In genomic region chr11:8623852-8624178, GRCm38 (mm10) we compare ENCODE assay signal across 8 mouse cellular contexts. TPM values are rescaled to one million over a fixed set of nuclear protein-coding genes. Genes with fewer than 3 reads are reported as not detected.
A peak's percentile ranks its signal among the peaks of the same experiment; 100 is the strongest.
DNase-seq lines count a peak whose midpoint lies in the region; ATAC-seq and TF ChIP-seq lines count a peak whose summit lies in the region.

No protein-coding gene starts in this region.

- TF ChIP-seq CTCF in layer of hippocampus, adult 2 months (conservative IDR thresholded peaks at IDR 0.05), result no peak

- H3K27ac ChIP-seq in layer of hippocampus, adult 2 months, result no peak overlapping the region
- H3K27ac ChIP-seq in embryonic facial prominence, embryonic 14.5 days (replicated peaks; ENCODE audit: low read depth, low read length), result peak overlapping the region; percentile 97
- peak overlapping the region; percentile 76 for H3K27ac ChIP-seq in intestine, embryonic 15.5 days
- H3K27ac ChIP-seq in neural tube, embryonic 12.5 days, result no peak overlapping the region

- peak overlapping the region; percentile 74 for H3K4me3 ChIP-seq in layer of hippocampus, adult 2 months
- H3K4me3 ChIP-seq in embryonic facial prominence, embryonic 14.5 days (ENCODE audit: low read depth, low read length), result peak overlapping the region; percentile 86
- peak overlapping the region; percentile 70 for H3K4me3 ChIP-seq in intestine, embryonic 15.5 days (replicated peaks)
- peak overlapping the region; percentile 67 for H3K4me3 ChIP-seq in neural tube, embryonic 12.5 days

- H3K27me3 ChIP-seq in embryonic facial prominence, embryonic 14.5 days (replicated peaks; ENCODE audit: control insufficient read depth, insufficient read depth, low read length), result no peaks in the 10 kb centered on the region
- no peaks in the 10 kb centered on the region for H3K27me3 ChIP-seq in intestine, embryonic 15.5 days (replicated peaks)
- peaks cover 4% of the 10 kb centered on the region; the same call in 1 of the 2 replicates for H3K27me3 ChIP-seq in neural tube, embryonic 12.5 days (replicated peaks)

- no peak for DNase-seq in layer of hippocampus, adult 2 months (ENCODE audit: low spot score in 2 of 2)
- no peak for DNase-seq in layer of hippocampus, postnatal 36 days
- DNase-seq in embryonic facial prominence, embryonic 14.5 days (ENCODE audit: low spot score), result no peak
- DNase-seq in layer of hippocampus, adult 18-20 months (ENCODE audit: low spot score in 2 of 2), result no peak
- DNase-seq in c-Kit-positive CD71-positive TER-119-positive erythroid progenitor cells, embryonic 14.5 days (ENCODE audit: low spot score), result no peak

- ATAC-seq in embryonic facial prominence, embryonic 14.5 days (ENCODE audit: low read depth), result no peak
- no peak for ATAC-seq in intestine, embryonic 15.5 days
- no peak; the same call in 1 of the 2 replicates for ATAC-seq in neural tube, embryonic 12.5 days (ENCODE audit: low FRiP score, low read depth)
- ATAC-seq in CD4-positive, CD25-positive, alpha-beta regulatory T cell, adult 4 months, result no peak

- H3K4me2 ChIP-seq in embryonic facial prominence, embryonic 14.5 days (ENCODE audit: low read depth, low read length), result peak overlapping the region; percentile 97
- H3K4me2 ChIP-seq in intestine, embryonic 15.5 days (replicated peaks), result peak overlapping the region; percentile 100
- H3K4me2 ChIP-seq in neural tube, embryonic 12.5 days (replicated peaks), result peak overlapping the region; percentile 98

- H3K36me3 ChIP-seq in embryonic facial prominence, embryonic 14.5 days (ENCODE audit: control insufficient read depth, insufficient read depth, low read length), result no peaks in the 10 kb centered on the region
- no peaks in the 10 kb centered on the region; the same call in 1 of the 2 replicates for H3K36me3 ChIP-seq in intestine, embryonic 15.5 days
- H3K36me3 ChIP-seq in neural tube, embryonic 12.5 days, result no peaks in the 10 kb centered on the region

- WGBS in embryonic facial prominence, embryonic 14.5 days, result under 1% methylated on average over 20 of the region's 20 CpGs
- WGBS in intestine, embryonic 15.5 days, result 3% methylated on average over 20 of the region's 20 CpGs
- WGBS in neural tube, embryonic 12.5 days, result 5% methylated on average over 20 of the region's 20 CpGs

- H3K9ac ChIP-seq in embryonic facial prominence, embryonic 14.5 days (ENCODE audit: low read depth, low read length), result peak overlapping the region; percentile 95
- H3K9ac ChIP-seq in intestine, embryonic 15.5 days, result peak overlapping the region; percentile 75
- peak overlapping the region; percentile 67 for H3K9ac ChIP-seq in neural tube, embryonic 12.5 days

- peaks cover 32% of the 10 kb centered on the region for H3K4me1 ChIP-seq in embryonic facial prominence, embryonic 14.5 days (ENCODE audit: control insufficient read depth, insufficient read depth, low read length)
- H3K4me1 ChIP-seq in intestine, embryonic 15.5 days (replicated peaks), result peaks cover 34% of the 10 kb centered on the region
- peaks cover 20% of the 10 kb centered on the region for H3K4me1 ChIP-seq in neural tube, embryonic 12.5 days

- H3K9me3 ChIP-seq in embryonic facial prominence, embryonic 14.5 days (ENCODE audit: control insufficient read depth, low read length), result no peaks in the 10 kb centered on the region
- no peaks in the 10 kb centered on the region for H3K9me3 ChIP-seq in intestine, embryonic 15.5 days
- H3K9me3 ChIP-seq in neural tube, embryonic 12.5 days, result no peaks in the 10 kb centered on the region

RNA-seq across cellular contexts. Expression of gene Tns3, which starts 40.5 kb away (rescaled TPM):
- 10 to 100 TPM; 49.2 to 53.1 TPM for total RNA-seq in layer of hippocampus, adult 2 months (2021)
- 10 to 100 TPM; 43.4 to 59.0 TPM for total RNA-seq in layer of hippocampus, postnatal 36 days (2021)
- polyA plus RNA-seq in embryonic facial prominence, embryonic 14.5 days (2014; fragmentation: Nextera tagmentation; extraction: Ambion mirVana), result 19.3 and 20.5 TPM in 2 replicates
- 21.1 and 22.9 TPM in 2 replicates for polyA plus RNA-seq in intestine, embryonic 15.5 days (2015; fragmentation: Nextera tagmentation; extraction: Ambion mirVana)
- polyA plus RNA-seq in neural tube, embryonic 12.5 days (2016; fragmentation: Nextera tagmentation; extraction: Ambion mirVana), result 12.4 and 12.6 TPM in 2 replicates
- total RNA-seq in layer of hippocampus, adult 18-20 months (2021), result 10 to 100 TPM; 53.9 to 56.4 TPM
- under 1 TPM; 0.10 to 0.27 TPM for polyA plus RNA-seq in CD4-positive, CD25-positive, alpha-beta regulatory T cell, adult 4 months (2017; shearing (Covaris generic))

Comparison
In these comparisons a context has a peak if more than half of its experiments do, and no peak if none do; other contexts are left out.
1. H3K27ac ChIP-seq: peak in embryonic facial prominence, embryonic 14.5 days (single experiment) and intestine, embryonic 15.5 days (single experiment); none in layer of hippocampus, adult 2 months (single experiment) and neural tube, embryonic 12.5 days (single experiment).
2. RNA of gene Tns3, which starts 40.5 kb away (polyA plus RNA-seq): 21.1 to 22.9 TPM in intestine, embryonic 15.5 days, 19.3 to 20.5 TPM in embryonic facial prominence, embryonic 14.5 days and 12.4 to 12.6 TPM in neural tube, embryonic 12.5 days; 0.10 to 0.27 TPM in CD4-positive, CD25-positive, alpha-beta regulatory T cell, adult 4 months; every median in the first group is over 10 times any median in the second.
3. Peak in every context shown above with its lines, with median percentiles within 50 percentile points of each other: H3K4me3 ChIP-seq, H3K4me2 ChIP-seq and H3K9ac ChIP-seq.